Mouse (Mus musculus) cerebellum, adult 2 months (tissue): ENCODE measurements around the gene Syngr1.

Experiments
- CTCF ChIP-seq: fragments of 200-500 bp; IDR thresholded peaks from 2 replicates; pipeline ENCODE4 v1.5.1; 2011; ENCODE audit warnings: low read depth, mild to moderate bottlenecking, control low read depth, low read length, moderate library complexity, borderline replicate concordance; ENCODE audit not compliant: insufficient read depth
- POLR2A ChIP-seq: fragments of 200-500 bp; IDR thresholded peaks from 2 replicates; pipeline ENCODE4 v1.6.1; 2011; ENCODE audit warnings: low read length, control low read depth, borderline replicate concordance; ENCODE audit not compliant: insufficient read depth

DNA sequence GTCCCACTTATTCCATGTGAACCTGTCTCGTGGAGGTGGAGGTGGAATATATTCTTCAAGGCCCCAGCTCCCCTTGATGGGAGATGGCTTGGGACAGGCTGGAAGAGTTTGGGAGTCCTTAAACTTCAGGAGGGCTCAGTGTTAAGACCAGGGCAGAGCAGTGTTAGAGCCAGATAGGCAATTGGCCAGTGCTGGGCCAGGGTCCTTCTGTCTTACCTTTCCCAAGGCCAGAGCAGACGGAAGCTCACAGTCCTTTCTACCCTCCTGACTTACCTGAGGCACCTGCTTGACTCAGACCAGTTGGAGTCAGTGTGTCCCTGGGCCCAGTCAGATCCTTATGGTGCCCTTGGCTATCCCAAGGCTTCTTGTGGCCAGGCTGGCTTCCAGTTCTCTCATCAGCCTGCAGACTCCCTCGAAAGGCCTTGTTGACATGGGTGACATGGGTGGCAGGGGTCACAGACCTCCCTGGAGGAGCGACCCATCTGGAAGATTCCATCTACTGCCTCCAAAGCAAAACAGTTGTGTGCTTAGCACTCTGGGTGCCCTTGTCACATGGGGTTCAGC lies 71.3 kb downstream of the Syngr1 start:
- TF ChIP-seq CTCF (no peak), POLR2A (no peak)
